Comparison of ENCODE assay signal across 9 mouse cellular contexts in the genomic region with DNA sequence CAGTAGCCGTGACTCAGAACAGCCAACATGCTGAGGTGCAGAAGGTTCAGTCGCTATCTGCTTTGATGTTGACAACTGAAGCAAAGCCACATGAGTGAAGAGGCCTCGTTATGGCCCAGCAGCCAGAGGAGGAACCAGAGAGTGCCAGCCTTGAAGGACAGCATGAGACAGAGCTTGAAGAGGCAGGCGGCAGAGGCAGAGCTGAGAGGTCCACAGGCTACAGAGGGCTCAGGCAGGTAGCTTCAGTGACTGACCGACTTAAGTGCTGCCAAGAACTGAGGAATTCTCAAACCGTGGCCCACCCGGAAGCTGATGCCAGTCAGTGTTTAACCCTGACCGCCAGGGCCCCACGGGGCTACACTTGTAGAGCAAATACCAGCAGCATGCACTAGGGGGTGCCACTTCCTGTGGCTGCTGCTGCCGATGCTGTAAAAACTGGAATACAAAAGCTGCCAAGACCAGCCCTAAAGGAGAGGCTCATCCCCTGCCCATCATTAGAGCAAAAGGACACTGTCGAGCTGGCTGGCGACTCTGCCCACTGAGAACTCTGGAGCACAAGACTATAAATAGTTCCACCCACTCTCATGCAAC. TPM values are rescaled to one million over a fixed set of nuclear protein-coding genes. Genes with fewer than 3 reads are reported as not detected.
DNase-seq lines count a peak whose midpoint lies in the region; ATAC-seq lines count a peak whose summit lies in the region.
"Had no signal": no experiment of that assay in that cellular context is flagged by ENCODE, and none has a peak within 500 bp of the region (broad histone marks: within the 10 kb centered on the region; RNA-seq: fewer than 3 reads in every experiment).

No protein-coding gene starts in this region.

- 73% methylated on average over 12 of the region's 12 CpGs for WGBS in midbrain, embryonic 11.5 days
- 70% methylated on average over 12 of the region's 12 CpGs for WGBS in midbrain, embryonic 14.5 days
- 58% methylated on average over 12 of the region's 12 CpGs for WGBS in hindbrain, embryonic 13.5 days

- H3K4me1 ChIP-seq in midbrain, embryonic 11.5 days (ENCODE audit: control insufficient read depth, insufficient read depth, low read length), result peaks cover 5% of the 10 kb centered on the region
- H3K4me1 ChIP-seq in midbrain, embryonic 14.5 days (ENCODE audit: control insufficient read depth, insufficient read depth, low read length), result peaks cover 5% of the 10 kb centered on the region; the same call in 1 of the 2 replicates
- H3K4me1 ChIP-seq in hindbrain, embryonic 13.5 days (replicated peaks), result peaks cover 10% of the 10 kb centered on the region

- H3K27ac ChIP-seq in midbrain, embryonic 11.5 days (ENCODE audit: low read depth, low read length), result no peak overlapping the region
- H3K27ac ChIP-seq in midbrain, embryonic 14.5 days (replicated peaks; ENCODE audit: low read depth, low read length), result no peak overlapping the region; the same call in 1 of the 2 replicates
- H3K27ac ChIP-seq in hindbrain, embryonic 13.5 days, result no peak overlapping the region

- no peaks in the 10 kb centered on the region for H3K36me3 ChIP-seq in midbrain, embryonic 11.5 days (ENCODE audit: control insufficient read depth, insufficient read depth, low read length)
- H3K36me3 ChIP-seq in midbrain, embryonic 14.5 days (ENCODE audit: control insufficient read depth, insufficient read depth, low read length), result no peaks in the 10 kb centered on the region
- no peaks in the 10 kb centered on the region for H3K36me3 ChIP-seq in hindbrain, embryonic 13.5 days
- no peaks in the 10 kb centered on the region for H3K36me3 ChIP-seq in splenic B cell, adult 2 months (ENCODE audit: control insufficient read depth, insufficient read depth, low read length, poor library complexity, severe bottlenecking)
- H3K36me3 ChIP-seq: midbrain, embryonic 12.5 days had no signal

- H3K4me3 ChIP-seq in midbrain, embryonic 11.5 days (ENCODE audit: low read depth, low read length), result no peak overlapping the region
- no peak overlapping the region for H3K4me3 ChIP-seq in midbrain, embryonic 14.5 days (replicated peaks; ENCODE audit: low read depth, low read length)
- no peak overlapping the region for H3K4me3 ChIP-seq in hindbrain, embryonic 13.5 days
- H3K4me3 ChIP-seq: midbrain, embryonic 12.5 days had no signal

- no peak overlapping the region for H3K9ac ChIP-seq in midbrain, embryonic 11.5 days (ENCODE audit: low read length)
- H3K9ac ChIP-seq in midbrain, embryonic 14.5 days (replicated peaks; ENCODE audit: low read length), result no peak overlapping the region
- no peak overlapping the region for H3K9ac ChIP-seq in hindbrain, embryonic 13.5 days
- H3K9ac ChIP-seq: midbrain, embryonic 12.5 days had no signal

- no peaks in the 10 kb centered on the region for H3K27me3 ChIP-seq in midbrain, embryonic 11.5 days (ENCODE audit: control insufficient read depth, insufficient read depth, low read length)
- H3K27me3 ChIP-seq in midbrain, embryonic 14.5 days (ENCODE audit: control insufficient read depth, insufficient read depth, low read length), result no peaks in the 10 kb centered on the region
- H3K27me3 ChIP-seq in hindbrain, embryonic 13.5 days, result no peaks in the 10 kb centered on the region
- H3K27me3 ChIP-seq in splenic B cell, adult 2 months (ENCODE audit: control insufficient read depth, insufficient read depth, low read length, poor library complexity, severe bottlenecking), result no peaks in the 10 kb centered on the region
- H3K27me3 ChIP-seq: midbrain, embryonic 12.5 days had no signal

- peaks cover 3% of the 10 kb centered on the region; the same call in 1 of the 2 replicates for H3K9me3 ChIP-seq in midbrain, embryonic 11.5 days (ENCODE audit: control insufficient read depth, low read length)
- H3K9me3 ChIP-seq in midbrain, embryonic 14.5 days (ENCODE audit: control insufficient read depth, low read length), result no peaks in the 10 kb centered on the region
- H3K9me3 ChIP-seq in hindbrain, embryonic 13.5 days, result peaks cover 12% of the 10 kb centered on the region

- peak; percentile 63 to 85 for DNase-seq in adrenal gland, adult (ENCODE audit: inconsistent age in 2 of 2, low spot score in 1 of 2)
- DNase-seq in adrenal gland, adult 8-10 months, result no peak
- DNase-seq in midbrain, embryonic 11.5 days (ENCODE audit: low spot score, missing footprints), result peak; percentile 84
- DNase-seq in midbrain, embryonic 14.5 days, result no peak
- peak; percentile 61 for DNase-seq in cerebellum, adult 9-10 months
- DNase-seq in lung, postnatal 14 days, result peak; percentile 81
- peak; percentile 72 for DNase-seq in splenic B cell, adult 2 months (ENCODE audit: low read depth, low spot score)

- no peak for ATAC-seq in midbrain, embryonic 11.5 days (ENCODE audit: low FRiP score)
- ATAC-seq in midbrain, embryonic 14.5 days (ENCODE audit: low FRiP score, low TSS enrichment), result no peak
- ATAC-seq in hindbrain, embryonic 13.5 days (ENCODE audit: low FRiP score), result 0 out of 2 replicates have a peak, but pooled peaks have one; percentile 36

- no peak overlapping the region for H3K4me2 ChIP-seq in midbrain, embryonic 11.5 days
- H3K4me2 ChIP-seq in midbrain, embryonic 14.5 days (ENCODE audit: low read length), result no peak overlapping the region
- no peak overlapping the region for H3K4me2 ChIP-seq in hindbrain, embryonic 13.5 days
- H3K4me2 ChIP-seq: midbrain, embryonic 12.5 days had no signal

RNA-seq across cellular contexts. Expression of a gene that starts 59.1 kb away (rescaled TPM):
- total RNA-seq in adrenal gland, adult 8-10 months (2022), result 1 to 10 TPM; 2.4 to 4.6 (median 3.4) TPM
- polyA plus RNA-seq in midbrain, embryonic 11.5 days (2014; fragmentation: Nextera tagmentation; extraction: Ambion mirVana), result 4.0 and 4.4 TPM in 2 replicates
- polyA plus RNA-seq in midbrain, embryonic 14.5 days (2014; fragmentation: Nextera tagmentation; extraction: Ambion mirVana), result 5.7 and 5.9 TPM in 2 replicates
- polyA plus RNA-seq in hindbrain, embryonic 13.5 days (2015; fragmentation: Nextera tagmentation; extraction: Ambion mirVana), result 5.9 and 8.3 TPM in 2 replicates

Comparison
In these comparisons a context has a peak if more than half of its experiments do, and no peak if none do; other contexts are left out.
1. DNase-seq: peak in adrenal gland, adult (2 of 2), midbrain, embryonic 11.5 days (single experiment), cerebellum, adult 9-10 months (single experiment), lung, postnatal 14 days (single experiment) and splenic B cell, adult 2 months (single experiment); none in adrenal gland, adult 8-10 months (single experiment) and midbrain, embryonic 14.5 days (single experiment).